Mouse (Mus musculus): ENCODE measurements around the gene Clcn6.

The Clcn6 gene

GRCm38 (mm10) chr4:148040029-148040830, 1.6 kb upstream of the Clcn6 start:
- DNase-seq: no peak

GRCm38 (mm10) chr4:148039254-148040028, 820 bp upstream of the Clcn6 start:
- no peak for DNase-seq

- no peak for DNase-seq
Measured at GRCm38 (mm10) chr4:148038079-148038599, 482 bp downstream of the Clcn6 start.

GRCm38 (mm10) chr4:148035440-148035839, 3.2 kb downstream of the Clcn6 start:
- no peak for DNase-seq

GRCm38 (mm10) chr4:148033858-148034410, 4.7 kb downstream of the Clcn6 start:
- no peak for DNase-seq

GRCm38 (mm10) chr4:148030506-148030905, 8.1 kb downstream of the Clcn6 start:
- no peak for DNase-seq

GRCm38 (mm10) chr4:148029297-148029696, 9.3 kb downstream of the Clcn6 start:
- no peak for DNase-seq

GRCm38 (mm10) chr4:148024003-148024402, 14.6 kb downstream of the Clcn6 start:
- DNase-seq: no peak

GRCm38 (mm10) chr4:148018410-148018809, 20.2 kb downstream of the Clcn6 start:
- no peak for DNase-seq

GRCm38 (mm10) chr4:148016981-148017380, 21.6 kb downstream of the Clcn6 start:
- DNase-seq: no peak

GRCm38 (mm10) chr4:148015418-148015817, 23.2 kb downstream of the Clcn6 start:
- DNase-seq: no peak

GRCm38 (mm10) chr4:148012216-148012615, 26.4 kb downstream of the Clcn6 start:
- no peak for DNase-seq

- no peak for DNase-seq
Measured at GRCm38 (mm10) chr4:148011332-148011731, 27.3 kb downstream of the Clcn6 start.

- DNase-seq: no peak
Measured at GRCm38 (mm10) chr4:148009641-148010040, 29.0 kb downstream of the Clcn6 start.

GRCm38 (mm10) chr4:148008412-148008811, 30.2 kb downstream of the Clcn6 start:
- peak; percentile 34 to 39 for DNase-seq

GRCm38 (mm10) chr4:148004361-148004760, 34.3 kb downstream of the Clcn6 start:
- no peak for DNase-seq

GRCm38 (mm10) chr4:148001866-148002265, 36.8 kb downstream of the Clcn6 start:
- no peak for DNase-seq

- DNase-seq: no peak
Measured at GRCm38 (mm10) chr4:148001013-148001789, 37.4 kb downstream of the Clcn6 start.

- no peak for DNase-seq
Measured at GRCm38 (mm10) chr4:148000202-148000772, 38.3 kb downstream of the Clcn6 start, which contains the start of gene Nppa. Gene Nppa, plus strand, starts transcription at chr4:148000722.

- no peak for DNase-seq
Measured at GRCm38 (mm10) chr4:147995311-147995710, 43.3 kb downstream of the Clcn6 start.

GRCm38 (mm10) chr4:147993571-147994095, 45.0 kb downstream of the Clcn6 start:
- no peak for DNase-seq
